Mouse (Mus musculus) kidney, adult 11 months (tissue): ENCODE results near the gene Usp46.
"Not testable (repeated sequence)": the region's sequence is repeated elsewhere in the genome, so short reads cannot be mapped to it uniquely, and the experiment has no call there.

Source experiments
- DNase-seq: peaks from one replicate; pipeline ENCODE4 v3.0.0; 2022

The Usp46 gene

GRCm38 (mm10) chr5:74020506-74020905 is 47.7 kb downstream of the Usp46 start:
- no peak for DNase-seq

GRCm38 (mm10) chr5:74018870-74019565 is 49.2 kb downstream of the Usp46 start:
- DNase-seq, result no peak

GRCm38 (mm10) chr5:74017488-74017887 is 50.7 kb downstream of the Usp46 start:
- DNase-seq, result peak; percentile 60

- DNase-seq, result peak; percentile 92
These were observed 56.6 kb downstream of the Usp46 start for GRCm38 (mm10) chr5:74011629-74012028.

GRCm38 (mm10) chr5:74007492-74008070 is 60.6 kb downstream of the Usp46 start:
- no peak for DNase-seq

GRCm38 (mm10) chr5:74005936-74006335 is 62.3 kb downstream of the Usp46 start:
- no peak for DNase-seq

- no peak for DNase-seq
These were observed 66.5 kb downstream of the Usp46 start for GRCm38 (mm10) chr5:74001743-74002142.

- DNase-seq, result no peak
These were observed 69.3 kb downstream of the Usp46 start for GRCm38 (mm10) chr5:73998966-73999365.

- no peak for DNase-seq
These were observed 73.4 kb downstream of the Usp46 start for GRCm38 (mm10) chr5:73994850-73995249.

GRCm38 (mm10) chr5:73993538-73993937 is 74.7 kb downstream of the Usp46 start:
- peak; percentile 18 for DNase-seq

- DNase-seq, result no peak
These were observed 75.9 kb downstream of the Usp46 start for GRCm38 (mm10) chr5:73992321-73992720.

- no peak for DNase-seq
These were observed 78.7 kb downstream of the Usp46 start for GRCm38 (mm10) chr5:73989532-73989931.

GRCm38 (mm10) chr5:73987777-73988560 is 80.3 kb downstream of the Usp46 start:
- DNase-seq, result no peak

- DNase-seq, result no peak
These were observed 90.8 kb downstream of the Usp46 start for GRCm38 (mm10) chr5:73977426-73977825.

GRCm38 (mm10) chr5:73971701-73972100 is 96.5 kb downstream of the Usp46 start:
- no peak for DNase-seq

- peak; percentile 26 for DNase-seq
These were observed 98.1 kb downstream of the Usp46 start for GRCm38 (mm10) chr5:73970024-73970628.

GRCm38 (mm10) chr5:73969338-73969737 is 98.9 kb downstream of the Usp46 start:
- DNase-seq, result no peak

- DNase-seq, result no peak
These were observed 108.5 kb downstream of the Usp46 start for GRCm38 (mm10) chr5:73959779-73960178.

- not testable (repeated sequence) for DNase-seq
These were observed 109.6 kb downstream of the Usp46 start for GRCm38 (mm10) chr5:73958614-73959013.

GRCm38 (mm10) chr5:73958096-73958495 is 110.1 kb downstream of the Usp46 start:
- no peak for DNase-seq

- DNase-seq, result no peak
These were observed 112.5 kb downstream of the Usp46 start for GRCm38 (mm10) chr5:73955691-73956090.

- DNase-seq, result no peak
These were observed 113.2 kb downstream of the Usp46 start for GRCm38 (mm10) chr5:73955005-73955404.

GRCm38 (mm10) chr5:73953066-73953614 is 115.1 kb downstream of the Usp46 start:
- no peak for DNase-seq
